Mouse (Mus musculus): ENCODE measurements around the gene Katnbl1. TPM values are rescaled to one million over a fixed set of nuclear protein-coding genes. Genes with fewer than 3 reads are reported as not detected.

Gene Katnbl1
- 37.0 and 42.6 TPM in 2 replicates for polyA plus RNA-seq (2015; fragmentation: Nextera tagmentation; extraction: Ambion mirVana)

DNA sequence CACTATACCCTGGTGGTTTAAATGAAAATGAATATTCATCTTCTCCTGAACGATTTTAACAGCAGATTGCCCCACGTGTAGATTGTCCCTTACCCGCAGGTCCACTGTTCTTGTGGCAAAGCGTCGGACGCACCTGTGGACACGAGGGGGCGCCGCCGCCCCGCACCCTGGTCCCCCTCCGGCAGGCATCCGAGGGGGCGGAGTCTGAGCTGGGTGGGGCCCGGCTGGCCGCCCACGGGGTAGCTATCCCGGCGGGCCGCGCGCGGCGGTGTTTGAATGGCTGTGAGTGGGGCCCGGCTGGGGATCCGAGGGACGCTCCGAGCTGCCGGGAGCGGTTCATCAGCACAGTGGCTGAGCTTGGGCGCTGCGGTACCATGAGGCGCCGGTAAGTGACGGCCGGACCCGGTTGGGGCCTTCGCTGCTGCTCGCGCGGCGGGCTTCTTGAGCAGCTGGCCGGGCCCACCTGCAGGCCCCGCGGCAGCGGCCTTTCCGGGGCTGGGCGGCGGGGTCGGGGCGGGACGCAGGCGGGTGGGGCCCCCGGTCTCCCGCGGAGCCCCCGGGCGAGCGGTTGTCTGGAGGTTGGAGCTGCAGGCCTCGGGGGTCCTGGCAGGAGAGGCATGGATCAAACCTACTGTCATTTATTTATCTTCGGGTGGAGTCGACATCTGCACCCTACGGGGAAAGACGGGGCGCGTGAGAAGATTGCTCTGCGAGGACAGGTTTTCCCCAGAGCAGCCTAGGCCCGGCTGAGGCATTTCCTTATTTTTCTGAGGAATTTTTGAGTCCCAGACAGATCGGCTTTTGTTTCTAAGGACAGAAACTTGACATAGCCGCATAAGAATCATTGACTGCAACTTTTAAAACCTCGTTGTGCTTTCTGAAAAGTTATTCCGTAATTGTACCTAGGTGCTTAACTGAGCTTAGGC, at the start of gene Katnbl1:
Katnbl1 (plus strand) TSS at position 239 of the 926 bp plus-strand sequence.
- H3K4me2 ChIP-seq (replicated peaks; ENCODE audit: low read depth, low read length), result peak within 1 kb of the TSS; percentile 69
- H3K4me3 ChIP-seq (ENCODE audit: low read length), result peak within 1 kb of the TSS; percentile 94
- peak; percentile 99 for ATAC-seq (ENCODE audit: low FRiP score, low TSS enrichment)
- H3K36me3 ChIP-seq (ENCODE audit: insufficient read depth, low read length), result no peaks in the 10 kb centered on the region
- peak within 1 kb of the TSS; percentile 86 for H3K27ac ChIP-seq (ENCODE audit: low read length)
- H3K4me1 ChIP-seq (ENCODE audit: insufficient read depth, low read length), result peaks cover 10% of the 10 kb centered on the region
- peaks cover 6% of the 10 kb centered on the region; the same call in 1 of the 2 replicates for H3K27me3 ChIP-seq (ENCODE audit: insufficient read depth, low read length)
- H3K9me3 ChIP-seq (ENCODE audit: low read length), result no peaks in the 10 kb centered on the region
- WGBS, result under 1% methylated on average over 70 of the region's 72 CpGs
- peak within 1 kb of the TSS; percentile 95 for H3K9ac ChIP-seq (replicated peaks; ENCODE audit: low read length)

DNA sequence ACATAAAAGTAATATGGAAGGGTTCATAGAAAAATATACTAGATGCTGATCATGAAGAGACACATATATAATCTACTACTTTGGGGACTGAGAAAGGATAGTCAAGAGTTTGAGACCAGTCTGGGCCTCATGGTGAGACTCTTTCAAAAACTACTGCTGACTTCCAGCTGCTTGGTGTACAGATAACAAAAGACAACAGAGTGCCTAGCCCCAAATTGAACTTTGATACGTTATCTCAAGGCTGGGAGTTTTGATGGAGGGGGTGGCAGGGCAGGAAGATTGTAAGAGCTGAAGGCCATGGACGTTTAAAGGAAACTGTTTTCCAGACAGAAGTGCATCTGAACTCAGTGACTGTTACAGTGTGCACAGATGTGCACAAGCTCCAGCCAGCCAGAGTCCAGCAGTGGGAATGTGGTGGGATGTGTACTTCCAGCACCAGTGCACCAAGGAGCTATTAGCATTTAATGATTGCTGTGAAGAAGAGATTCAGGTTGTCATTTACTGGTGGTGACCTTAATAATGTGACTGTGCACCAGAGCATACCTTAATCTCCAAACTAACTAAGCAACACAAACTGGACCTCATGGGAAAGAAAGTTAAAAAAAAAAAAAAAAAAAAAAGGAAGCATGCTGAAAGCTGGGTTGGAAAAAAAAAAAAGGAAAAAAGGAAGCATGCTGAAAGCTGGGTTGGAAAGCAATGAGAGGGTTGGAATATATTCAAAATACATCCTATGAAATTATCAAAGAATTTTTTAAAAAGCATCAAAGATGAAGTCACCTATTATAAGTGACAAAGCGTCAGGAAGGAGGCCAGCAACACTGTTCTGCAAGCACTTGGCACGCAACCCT, 46.7 kb upstream of the Katnbl1 start:
- WGBS, result 62% methylated on average over 4 of the region's 4 CpGs
- no peak for ATAC-seq (ENCODE audit: low FRiP score, low TSS enrichment)
- 0 out of 2 replicates have a peak, but pooled peaks cover 3% of the 10 kb centered on the region for H3K4me1 ChIP-seq (ENCODE audit: insufficient read depth, low read length)

GRCm38 (mm10) chr2:112337211-112337610, 41.8 kb upstream of the Katnbl1 start:
- Histone ChIP-seq H3K27me3 (ENCODE audit: insufficient read depth, low read length) (no peaks in the 10 kb centered on the region), H3K4me1 (ENCODE audit: insufficient read depth, low read length) (no peaks in the 10 kb centered on the region), H3K36me3 (ENCODE audit: insufficient read depth, low read length) (peaks cover 20% of the 10 kb centered on the region), H3K9me3 (ENCODE audit: low read length) (no peaks in the 10 kb centered on the region), H3K4me2 (replicated peaks; ENCODE audit: low read depth, low read length) (no peak overlapping the region), H3K27ac (ENCODE audit: low read length) (no peak overlapping the region), H3K9ac (replicated peaks; ENCODE audit: low read length) (no peak overlapping the region), H3K4me3 (ENCODE audit: low read length) (no peak overlapping the region)
- ATAC-seq (ENCODE audit: low FRiP score, low TSS enrichment), result no peak
- WGBS, result 95% methylated on average over 6 of the region's 6 CpGs

More for the DNA sequence above, 46.7 kb upstream of the Katnbl1 start:
- H3K4me2 ChIP-seq (replicated peaks; ENCODE audit: low read depth, low read length), result no peak overlapping the region
- 0 out of 2 replicates have a peak overlapping the region, but pooled peaks have one; percentile 16 for H3K9ac ChIP-seq (replicated peaks; ENCODE audit: low read length)
- no peaks in the 10 kb centered on the region for H3K27me3 ChIP-seq (ENCODE audit: insufficient read depth, low read length)
- peaks cover 9% of the 10 kb centered on the region; the same call in 1 of the 2 replicates for H3K36me3 ChIP-seq (ENCODE audit: insufficient read depth, low read length)
- peak overlapping the region; percentile 29; the same call in 1 of the 2 replicates for H3K27ac ChIP-seq (ENCODE audit: low read length)
- H3K4me3 ChIP-seq (ENCODE audit: low read length), result no peak overlapping the region
- no peaks in the 10 kb centered on the region for H3K9me3 ChIP-seq (ENCODE audit: low read length)

DNA sequence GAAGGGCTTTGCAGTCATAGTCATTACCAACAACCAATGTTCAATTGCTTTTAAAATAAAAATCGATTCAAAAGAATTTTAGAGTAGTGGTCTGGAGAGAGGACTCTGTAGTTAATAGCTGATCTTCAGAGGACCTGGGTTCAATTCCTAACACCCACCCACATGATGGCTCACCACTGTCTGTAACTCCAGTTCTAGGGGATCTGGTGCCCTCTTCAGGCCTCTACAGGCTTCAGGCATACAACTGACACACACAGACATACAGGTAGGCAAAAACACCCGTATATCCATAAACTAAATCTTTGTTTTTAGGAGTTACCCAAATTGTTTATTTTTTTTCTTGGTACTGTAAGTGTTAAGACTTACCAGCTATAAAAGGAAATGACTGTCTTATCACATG, 39.3 kb upstream of the Katnbl1 start:
- Histone ChIP-seq H3K4me3 (ENCODE audit: low read length) (no peak overlapping the region), H3K9me3 (ENCODE audit: low read length) (no peaks in the 10 kb centered on the region), H3K27ac (ENCODE audit: low read length) (no peak overlapping the region), H3K9ac (replicated peaks; ENCODE audit: low read length) (no peak overlapping the region), H3K4me1 (ENCODE audit: insufficient read depth, low read length) (no peaks in the 10 kb centered on the region), H3K36me3 (ENCODE audit: insufficient read depth, low read length) (peaks cover 15% of the 10 kb centered on the region), H3K4me2 (replicated peaks; ENCODE audit: low read depth, low read length) (no peak overlapping the region), H3K27me3 (ENCODE audit: insufficient read depth, low read length) (no peaks in the 10 kb centered on the region)
- WGBS, result 85% methylated on average over 2 of the region's 2 CpGs
- no peak for ATAC-seq (ENCODE audit: low FRiP score, low TSS enrichment)

DNA sequence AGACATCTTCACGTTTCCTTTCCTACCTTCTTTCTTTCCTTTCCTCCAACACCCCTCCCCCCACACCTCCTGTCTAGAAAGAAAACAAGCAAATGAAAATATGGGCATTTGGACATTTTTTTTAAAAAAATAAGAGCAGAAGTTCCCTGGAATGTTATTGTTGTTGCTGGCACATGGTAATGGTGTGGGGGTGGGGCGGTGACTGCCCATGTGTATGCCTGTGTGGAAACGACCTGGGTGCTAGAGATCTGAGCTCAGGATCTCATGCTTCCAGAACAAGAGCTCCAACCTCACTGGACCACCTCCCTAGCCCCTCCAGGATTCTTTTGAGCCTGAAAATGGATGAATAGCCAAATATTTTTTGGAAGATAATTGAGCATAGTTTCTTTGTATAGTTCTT, 37.9 kb upstream of the Katnbl1 start:
- Histone ChIP-seq H3K9ac (replicated peaks; ENCODE audit: low read length) (no peak overlapping the region), H3K27me3 (ENCODE audit: insufficient read depth, low read length) (no peaks in the 10 kb centered on the region), H3K4me3 (ENCODE audit: low read length) (no peak overlapping the region), H3K27ac (ENCODE audit: low read length) (no peak overlapping the region), H3K36me3 (ENCODE audit: insufficient read depth, low read length) (peaks cover 11% of the 10 kb centered on the region), H3K4me2 (replicated peaks; ENCODE audit: low read depth, low read length) (no peak overlapping the region), H3K9me3 (ENCODE audit: low read length) (no peaks in the 10 kb centered on the region), H3K4me1 (ENCODE audit: insufficient read depth, low read length) (no peaks in the 10 kb centered on the region)
- WGBS, result 55% methylated on average over 3 of the region's 3 CpGs
- no peak for ATAC-seq (ENCODE audit: low FRiP score, low TSS enrichment)

DNA sequence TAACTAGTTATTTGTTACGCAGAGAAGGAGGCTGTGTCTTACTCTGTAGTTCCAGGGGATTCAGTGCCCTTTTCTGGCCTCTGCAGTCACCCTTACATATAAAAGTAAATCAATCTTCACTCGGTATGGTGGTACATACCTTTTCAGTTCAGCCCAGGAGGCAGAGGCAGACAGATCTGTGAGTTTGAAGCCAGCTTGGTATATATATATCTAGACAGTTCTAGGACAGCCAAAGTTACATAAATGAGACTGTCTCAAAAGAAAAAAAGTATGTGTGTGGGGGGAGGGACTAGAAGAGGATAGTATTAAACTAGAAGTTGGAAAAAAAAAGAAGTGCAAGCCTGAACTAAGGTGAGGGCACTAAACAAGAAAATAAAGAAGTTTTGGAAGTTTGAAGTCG, 30.8 kb upstream of the Katnbl1 start:
- H3K36me3 ChIP-seq (ENCODE audit: insufficient read depth, low read length), result peaks cover 17% of the 10 kb centered on the region; the same call in 1 of the 2 replicates
- WGBS, result 85% methylated on average over 3 of the region's 3 CpGs

GRCm38 (mm10) chr2:112353685-112354455, 25.1 kb upstream of the Katnbl1 start:
- H3K27me3 ChIP-seq (ENCODE audit: insufficient read depth, low read length), result no peaks in the 10 kb centered on the region
- 48% methylated on average over 7 of the region's 7 CpGs for WGBS
- ATAC-seq (ENCODE audit: low FRiP score, low TSS enrichment), result peak; percentile 72; the same call in 1 of the 2 replicates
- no peak overlapping the region for H3K27ac ChIP-seq (ENCODE audit: low read length)
- no peak overlapping the region for H3K4me3 ChIP-seq (ENCODE audit: low read length)
- H3K36me3 ChIP-seq (ENCODE audit: insufficient read depth, low read length), result peaks cover 29% of the 10 kb centered on the region; the same call in 1 of the 2 replicates
- no peaks in the 10 kb centered on the region for H3K9me3 ChIP-seq (ENCODE audit: low read length)
- H3K4me1 ChIP-seq (ENCODE audit: insufficient read depth, low read length), result no peaks in the 10 kb centered on the region
- no peak overlapping the region for H3K4me2 ChIP-seq (replicated peaks; ENCODE audit: low read depth, low read length)
- no peak overlapping the region for H3K9ac ChIP-seq (replicated peaks; ENCODE audit: low read length)

More for the DNA sequence above, 30.8 kb upstream of the Katnbl1 start:
- no peaks in the 10 kb centered on the region for H3K27me3 ChIP-seq (ENCODE audit: insufficient read depth, low read length)
- H3K27ac ChIP-seq (ENCODE audit: low read length), result no peak overlapping the region
- no peak overlapping the region for H3K4me2 ChIP-seq (replicated peaks; ENCODE audit: low read depth, low read length)
- ATAC-seq (ENCODE audit: low FRiP score, low TSS enrichment), result no peak
- no peak overlapping the region for H3K9ac ChIP-seq (replicated peaks; ENCODE audit: low read length)
- H3K9me3 ChIP-seq (ENCODE audit: low read length), result no peaks in the 10 kb centered on the region
- no peaks in the 10 kb centered on the region for H3K4me1 ChIP-seq (ENCODE audit: insufficient read depth, low read length)
- H3K4me3 ChIP-seq (ENCODE audit: low read length), result no peak overlapping the region

GRCm38 (mm10) chr2:112359611-112360010, 19.4 kb upstream of the Katnbl1 start:
- H3K4me1 ChIP-seq (ENCODE audit: insufficient read depth, low read length), result 0 out of 2 replicates have a peak, but pooled peaks cover 8% of the 10 kb centered on the region
- no peak overlapping the region for H3K4me3 ChIP-seq (ENCODE audit: low read length)
- no peaks in the 10 kb centered on the region for H3K9me3 ChIP-seq (ENCODE audit: low read length)
- H3K4me2 ChIP-seq (replicated peaks; ENCODE audit: low read depth, low read length), result no peak overlapping the region
- WGBS, result 41% methylated on average over 2 of the region's 2 CpGs
- H3K36me3 ChIP-seq (ENCODE audit: insufficient read depth, low read length), result peaks cover 53% of the 10 kb centered on the region
- peak; percentile 20; the same call in 1 of the 2 replicates for ATAC-seq (ENCODE audit: low FRiP score, low TSS enrichment)
- H3K27ac ChIP-seq (ENCODE audit: low read length), result no peak overlapping the region
- no peak overlapping the region for H3K9ac ChIP-seq (replicated peaks; ENCODE audit: low read length)
- no peaks in the 10 kb centered on the region for H3K27me3 ChIP-seq (ENCODE audit: insufficient read depth, low read length)

Data from kidney, embryonic 16.5 days (tissue).